ENCODE assay signal across 21 mouse cellular contexts in genomic region chr9:28744771-28745170, GRCm38 (mm10).
DNase-seq lines count a peak whose midpoint lies in the region; ATAC-seq lines count a peak whose summit lies in the region.
"Had no signal": no experiment of that assay in that cellular context is flagged by ENCODE, and none has a peak within 500 bp of the region (broad histone marks: within the 10 kb centered on the region; RNA-seq: fewer than 3 reads in every experiment).

No protein-coding gene starts in this region.

- ATAC-seq in cerebellum, adult (ENCODE audit: insufficient number of reproducible peaks, low FRiP score, low TSS enrichment) = no peak
- ATAC-seq in heart, embryonic 12.5 days (ENCODE audit: insufficient number of reproducible peaks, low FRiP score) = no peak
- ATAC-seq: forebrain, embryonic 13.5 days; intestine, postnatal 0 days had no signal

- no peaks in the 10 kb centered on the region for H3K9me3 ChIP-seq in heart, embryonic 12.5 days (replicated peaks)
- H3K9me3 ChIP-seq: forebrain, embryonic 13.5 days; limb, embryonic 10.5 days; liver, embryonic 15.5 days had no signal

- peak; percentile 54 for DNase-seq in cerebellum, adult 11 months
- peak; percentile 7 for DNase-seq in right cerebral cortex, postnatal 4 days
- DNase-seq in right cerebral cortex, postnatal 14 days = no peak
- DNase-seq in cerebellum, adult 9-11 months = peak; percentile 76
- DNase-seq in gonadal fat pad, adult 2 months (ENCODE audit: low read depth) = peak; percentile 36
- no peak for DNase-seq in ovary, postnatal 14 days (ENCODE audit: low spot score)
- DNase-seq: adrenal gland, postnatal 10 days; gastrocnemius, adult 2 months; layer of hippocampus, adult 9-11 months; liver; lung, postnatal 4 days; midbrain, embryonic 14.5 days; right cerebral cortex, adult 18-20 months had no signal

- no peaks in the 10 kb centered on the region; the same call in 1 of the 2 replicates for H3K4me1 ChIP-seq in heart, embryonic 12.5 days (replicated peaks)
- H3K4me1 ChIP-seq: forebrain, embryonic 13.5 days; limb, embryonic 10.5 days; liver, embryonic 15.5 days had no signal

- H3K36me3 ChIP-seq in heart, embryonic 12.5 days = no peaks in the 10 kb centered on the region
- H3K36me3 ChIP-seq: limb, embryonic 10.5 days; liver, embryonic 15.5 days had no signal

- 60% methylated on average over 3 of the region's 3 CpGs for WGBS in heart, embryonic 12.5 days

- no peak overlapping the region for H3K9ac ChIP-seq in heart, embryonic 12.5 days
- H3K9ac ChIP-seq: forebrain, embryonic 13.5 days; liver, embryonic 15.5 days had no signal

- H3K4me3 ChIP-seq in heart, embryonic 12.5 days = no peak overlapping the region
- H3K4me3 ChIP-seq: forebrain, embryonic 13.5 days; gastrocnemius, adult 2 months; left cerebral cortex, adult 2 months; limb, embryonic 10.5 days; liver, embryonic 15.5 days had no signal

- H3K27ac ChIP-seq in heart, embryonic 12.5 days (ENCODE audit: poor library complexity, severe bottlenecking) = no peak overlapping the region
- H3K27ac ChIP-seq: forebrain, embryonic 13.5 days; gastrocnemius, adult 2 months; left cerebral cortex, adult 2 months; limb, embryonic 10.5 days; liver, embryonic 15.5 days; stomach, postnatal 0 days had no signal

- no peaks in the 10 kb centered on the region for H3K27me3 ChIP-seq in heart, embryonic 12.5 days (replicated peaks)
- H3K27me3 ChIP-seq: forebrain, embryonic 13.5 days; liver, embryonic 15.5 days had no signal

- H3K4me2 ChIP-seq in heart, embryonic 12.5 days = no peak overlapping the region
- H3K4me2 ChIP-seq: forebrain, embryonic 13.5 days; liver, embryonic 15.5 days had no signal

Comparison
In these comparisons a context has a peak if more than half of its experiments do, and no peak if none do; other contexts are left out.
1. DNase-seq: peak in cerebellum, adult 11 months (single experiment), right cerebral cortex, postnatal 4 days (single experiment), cerebellum, adult 9-11 months (single experiment) and gonadal fat pad, adult 2 months (single experiment); none in right cerebral cortex, postnatal 14 days (single experiment) and ovary, postnatal 14 days (single experiment).